Mouse (Mus musculus) midbrain, postnatal 0 days (tissue): Measurements from ENCODE around the gene Ndufa8. TPM values are rescaled to one million over a fixed set of nuclear protein-coding genes. Genes with fewer than 3 reads are reported as not detected.
A peak's percentile ranks its signal among the peaks of the same experiment; 100 is the strongest.

Source experiments
- ATAC-seq: fragments of 200-750 bp; cut with Nextera tagmentation; 2 replicates; pipeline ENCODE4 v1.8.0; 2017; ENCODE audit warnings: moderate number of reproducible peaks, mild to moderate bottlenecking, moderate TSS enrichment, moderate library complexity; ENCODE audit not compliant: low FRiP score
- DNase-seq: peaks from one replicate; pipeline ENCODE4 v3.0.0-alpha.2; 2015; ENCODE audit warnings: low spot score
- H3K27ac ChIP-seq: fragments of 300-500 bp; sonication (generic); 2 replicates; pipeline ENCODE4 v1.5.1; 2014; ENCODE audit warnings: low read depth, mild to moderate bottlenecking, low read length, mixed read lengths
- H3K27me3 ChIP-seq: fragments of 300-500 bp; sonication (generic); 2 replicates; pipeline ENCODE4 v1.6.1; 2014; ENCODE audit warnings: low read length, control low read depth, mixed read lengths; ENCODE audit not compliant: insufficient read depth
- H3K36me3 ChIP-seq: fragments of 300-500 bp; sonication (generic); 2 replicates; pipeline ENCODE4 v1.6.1; 2014; ENCODE audit warnings: low read length, control low read depth, mixed read lengths; ENCODE audit not compliant: insufficient read depth
- H3K4me1 ChIP-seq: fragments of 300-500 bp; sonication (generic); 2 replicates; pipeline ENCODE4 v1.6.1; 2014; ENCODE audit warnings: mild to moderate bottlenecking, control low read depth, antibody characterized with exemption, low read length, mixed read lengths; ENCODE audit not compliant: insufficient read depth
- H3K4me2 ChIP-seq: fragments of 300-500 bp; sonication (generic); 2 replicates; pipeline ENCODE4 v1.6.1; 2014; ENCODE audit warnings: low read depth, mild to moderate bottlenecking, low read length, mixed read lengths; ENCODE audit not compliant: poor library complexity, severe bottlenecking
- H3K4me3 ChIP-seq: fragments of 300-500 bp; sonication (generic); 2 replicates; pipeline ENCODE4 v1.5.1; 2014; ENCODE audit warnings: low read depth, mild to moderate bottlenecking, low read length, moderate library complexity
- H3K9ac ChIP-seq: fragments of 300-500 bp; sonication (generic); replicated peaks from 2 replicates; pipeline ENCODE4 v1.6.1; 2014; ENCODE audit warnings: mild to moderate bottlenecking, low read length, moderate library complexity, mixed read lengths; ENCODE audit not compliant: poor library complexity, severe bottlenecking
- H3K9me3 ChIP-seq: fragments of 300-500 bp; sonication (generic); 2 replicates; pipeline ENCODE4 v1.6.1; 2016; ENCODE audit warnings: low read length, control low read depth
- CTCF ChIP-seq: IDR thresholded peaks from 2 replicates; pipeline ENCODE4 v1.5.1; 2016; ENCODE audit warnings: antibody characterized with exemption, mild to moderate bottlenecking
- WGBS: fragments of 180-500 bp; shearing (Covaris S2); extraction: QIAGEN DNeasy Blood & Tissue Kit; methylation state at CpG from one replicate; pipeline ENCODE4 v1.1.7; 2014; 5-methylcytosine and 5-hydroxymethylcytosine counted together
- polyA plus RNA-seq: library from polyadenylated mRNA; unstranded; fragments of >200 nt; fragmentation: Nextera tagmentation; extraction: Ambion mirVana; gene quantifications from 2 replicates; pipeline ENCODE4 v1.2.1, GENCODE M21; 2015
- total RNA-seq: library from RNA; depleted of rRNA; stranded (reverse); fragments of >200 nt; gene quantifications from 2 replicates; pipeline ENCODE4 v1.2.3, GENCODE M21; 2014

Ndufa8 gene
- total and polyA plus RNA-seq, 2 experiments from 2014 or later, result 95.2 to 339 TPM

DNA sequence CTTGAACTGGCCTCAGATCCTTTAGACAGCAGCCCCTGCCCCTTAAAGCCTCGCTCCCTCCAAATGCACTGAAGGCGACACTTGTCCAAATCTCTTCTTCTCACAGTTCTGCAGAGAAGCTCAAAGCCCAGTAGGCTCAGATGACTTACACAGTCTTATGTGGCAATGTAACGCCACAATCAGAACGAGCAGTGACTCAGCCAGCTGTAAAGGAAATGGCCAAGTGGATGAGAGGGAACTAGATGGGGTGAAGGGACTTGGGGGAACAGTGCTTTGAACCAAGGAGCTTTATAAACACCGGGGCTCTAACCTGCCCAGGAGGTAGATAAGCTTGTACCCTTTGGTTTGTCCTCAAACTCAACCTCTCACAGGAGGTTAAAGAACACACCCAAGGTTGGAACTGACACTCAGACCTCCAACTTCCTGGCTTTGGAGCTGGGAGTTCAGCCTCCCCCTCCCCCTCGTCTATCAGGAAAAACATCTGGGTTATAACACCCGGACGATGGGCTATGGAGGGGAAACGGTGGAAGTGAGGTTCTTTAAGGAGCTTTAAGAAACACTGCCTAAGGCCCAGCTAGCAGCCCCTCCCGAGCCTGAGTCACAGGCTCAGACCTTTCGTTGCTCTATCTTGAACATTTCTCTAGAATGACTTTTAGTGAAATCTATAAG is 13.7 kb downstream of the Ndufa8 start:
- ATAC-seq (no peak), DNase-seq (no peak)
- Histone ChIP-seq H3K9me3 (no peaks in the 10 kb centered on the region), H3K4me2 (no peak overlapping the region), H3K36me3 (peaks cover 42% of the 10 kb centered on the region), H3K4me3 (no peak overlapping the region), H3K27me3 (no peaks in the 10 kb centered on the region), H3K4me1 (no peaks in the 10 kb centered on the region), H3K9ac (no peak overlapping the region), H3K27ac (no peak overlapping the region)
- TF ChIP-seq CTCF, result no peak
- WGBS, result 82% methylated on average over 11 of the region's 11 CpGs

DNA sequence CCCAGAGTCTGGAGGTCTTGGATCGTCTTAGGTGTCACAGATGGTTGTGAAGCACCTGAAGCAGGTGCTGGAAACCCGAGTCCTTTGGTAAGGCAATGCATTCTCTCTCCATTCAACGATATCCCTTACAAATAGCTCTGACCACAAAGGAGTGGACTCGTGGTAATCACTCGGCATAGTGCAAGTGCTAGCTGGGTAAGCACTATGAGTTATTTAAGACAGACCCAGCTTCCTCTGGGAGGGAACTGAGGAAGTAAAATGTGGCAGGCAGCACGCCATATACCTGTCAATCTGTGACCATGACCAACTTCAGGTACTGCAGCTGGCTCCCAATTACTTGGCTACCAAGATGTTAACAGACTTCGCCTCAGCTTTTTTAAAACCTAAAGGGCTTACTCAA is 14.3 kb downstream of the Ndufa8 start:
- WGBS, result 93% methylated on average over 7 of the region's 7 CpGs
- DNase-seq (no peak), ATAC-seq (no peak)
- Histone ChIP-seq H3K4me2 (no peak overlapping the region), H3K27ac (no peak overlapping the region), H3K36me3 (peaks cover 42% of the 10 kb centered on the region), H3K9ac (no peak overlapping the region), H3K4me3 (no peak overlapping the region), H3K27me3 (no peaks in the 10 kb centered on the region), H3K9me3 (no peaks in the 10 kb centered on the region), H3K4me1 (no peaks in the 10 kb centered on the region)
- TF ChIP-seq CTCF, result no peak

DNA sequence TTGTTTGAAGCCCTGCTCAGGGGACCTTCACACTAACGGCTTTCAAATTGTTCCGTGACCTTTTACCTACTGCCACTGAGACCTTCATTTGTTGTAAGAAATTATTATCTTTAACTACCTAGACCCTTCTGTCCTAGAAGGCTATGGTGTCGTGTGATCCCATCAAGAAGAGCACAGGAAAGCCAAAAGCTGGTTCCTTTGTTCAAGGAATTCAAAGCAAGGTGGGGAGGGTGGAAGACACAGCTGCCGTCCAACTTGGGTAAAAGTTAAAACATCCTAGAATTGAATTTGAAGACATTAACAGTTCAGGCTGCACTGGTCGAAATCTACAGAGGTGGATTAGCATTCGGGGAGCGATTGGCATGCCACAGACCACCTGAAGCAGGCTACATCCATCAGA is 15.2 kb downstream of the Ndufa8 start:
- Histone ChIP-seq H3K9ac (no peak overlapping the region), H3K9me3 (no peaks in the 10 kb centered on the region), H3K27me3 (no peaks in the 10 kb centered on the region), H3K4me3 (no peak overlapping the region), H3K27ac (no peak overlapping the region), H3K4me2 (no peak overlapping the region), H3K4me1 (no peaks in the 10 kb centered on the region), H3K36me3 (peaks cover 35% of the 10 kb centered on the region)
- 81% methylated on average over 7 of the region's 7 CpGs for WGBS
- no peak for TF ChIP-seq CTCF
- DNase-seq (no peak), ATAC-seq (no peak)

DNA sequence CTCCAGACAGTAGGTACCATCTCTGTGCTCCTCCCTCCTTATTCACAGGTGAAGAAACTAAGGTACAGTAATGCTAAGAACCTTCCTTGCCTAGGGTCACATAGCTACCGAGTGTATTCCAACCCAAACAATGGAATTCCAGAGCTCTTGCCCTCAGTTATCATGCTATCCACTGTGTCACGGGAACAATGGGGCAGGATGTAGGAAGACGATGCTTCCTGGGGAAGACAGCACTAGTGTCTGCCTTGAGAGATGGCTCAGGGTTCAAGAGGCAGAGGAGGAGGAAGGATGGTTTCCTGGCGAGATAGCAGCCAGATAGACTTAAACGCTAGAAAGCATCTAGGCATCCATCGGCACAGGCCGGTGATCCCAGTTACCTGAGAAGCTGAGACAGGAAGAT is 16.3 kb downstream of the Ndufa8 start:
- Histone ChIP-seq H3K4me2 (no peak overlapping the region), H3K27ac (no peak overlapping the region), H3K9ac (no peak overlapping the region), H3K4me3 (no peak overlapping the region), H3K36me3 (peaks cover 26% of the 10 kb centered on the region), H3K4me1 (no peaks in the 10 kb centered on the region), H3K27me3 (no peaks in the 10 kb centered on the region), H3K9me3 (no peaks in the 10 kb centered on the region)
- no peak for DNase-seq
- WGBS, result 86% methylated on average over 7 of the region's 7 CpGs
- no peak for ATAC-seq
- TF ChIP-seq CTCF, result no peak

DNA sequence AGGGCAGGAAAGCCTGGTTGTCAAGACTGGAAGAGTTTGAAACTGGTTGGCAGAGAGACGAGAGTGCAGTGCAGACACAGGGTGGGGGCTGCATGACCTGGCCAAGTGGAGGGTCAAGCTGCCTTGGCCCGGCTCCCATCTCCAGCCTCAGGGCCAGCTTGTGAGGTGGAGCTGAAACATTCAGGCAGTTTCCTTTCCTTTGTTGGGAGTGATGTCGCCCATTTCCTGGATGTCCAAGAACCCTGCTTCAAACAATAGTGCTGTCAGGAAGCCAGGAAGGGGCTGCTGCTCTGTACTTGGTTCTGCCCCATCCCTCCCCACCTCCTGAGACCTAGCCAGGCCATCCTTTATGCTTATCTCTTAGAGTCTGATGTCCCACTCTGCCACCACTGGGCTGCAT is 25.9 kb downstream of the Ndufa8 start:
- Histone ChIP-seq H3K4me1 (peaks cover 4% of the 10 kb centered on the region; the same call in 1 of the 2 replicates), H3K4me2 (no peak overlapping the region), H3K27me3 (0 out of 2 replicates have a peak, but pooled peaks cover 3% of the 10 kb centered on the region), H3K27ac (no peak overlapping the region), H3K4me3 (no peak overlapping the region), H3K9me3 (no peaks in the 10 kb centered on the region), H3K9ac (no peak overlapping the region), H3K36me3 (no peaks in the 10 kb centered on the region)
- TF ChIP-seq CTCF, result no peak
- 67% methylated on average over 3 of the region's 3 CpGs for WGBS
- DNase-seq, result no peak
- ATAC-seq, result no peak

DNA sequence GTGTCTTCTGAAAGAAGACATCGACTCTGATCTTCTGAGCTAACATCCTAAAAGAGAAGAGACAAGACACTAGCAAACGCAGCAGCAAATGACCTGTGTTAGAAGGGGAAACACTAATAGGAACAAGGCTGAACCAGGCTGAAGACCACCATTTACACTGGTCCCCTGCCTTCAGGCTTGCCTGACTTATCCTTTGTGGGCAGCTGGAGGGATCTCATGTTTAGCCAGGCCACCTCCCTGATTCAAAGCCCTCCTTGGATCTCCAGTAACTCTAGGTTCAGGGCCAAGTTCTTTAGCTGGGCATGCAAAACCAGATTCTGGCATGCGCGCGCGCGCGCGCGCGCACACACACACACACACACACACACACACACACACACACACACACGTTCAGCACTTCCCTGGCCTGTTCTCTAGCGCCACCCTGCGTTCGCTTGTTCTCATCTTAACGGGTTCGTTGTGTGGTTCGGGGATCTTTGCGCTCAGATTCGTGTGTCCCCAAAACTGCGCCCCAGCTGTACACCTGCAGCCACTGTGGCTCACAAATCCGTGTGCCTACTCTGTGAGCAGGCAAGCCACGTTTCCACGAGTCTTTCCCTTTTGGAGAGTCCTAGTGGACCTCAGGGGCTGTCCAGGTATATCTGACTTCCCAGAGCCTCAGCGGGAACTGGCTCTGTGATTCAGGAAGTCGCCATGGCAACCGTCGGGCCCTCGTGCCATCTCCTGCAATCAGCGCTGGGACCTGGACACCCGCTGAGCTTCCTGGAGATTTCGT is 27.6 kb downstream of the Ndufa8 start:
- H3K27ac ChIP-seq, result no peak overlapping the region
- TF ChIP-seq CTCF, result peak; percentile 93
- H3K9ac ChIP-seq, result 0 out of 2 replicates have a peak overlapping the region, but pooled peaks have one; percentile 39
- ATAC-seq (peak; percentile 87), DNase-seq (peak; percentile 91)
- H3K4me1 ChIP-seq, result peaks cover 4% of the 10 kb centered on the region; the same call in 1 of the 2 replicates
- no peaks in the 10 kb centered on the region for H3K36me3 ChIP-seq
- H3K4me2 ChIP-seq, result peak overlapping the region; percentile 59
- H3K4me3 ChIP-seq, result peak overlapping the region; percentile 31; the same call in 1 of the 2 replicates
- 0 out of 2 replicates have a peak, but pooled peaks cover 3% of the 10 kb centered on the region for H3K27me3 ChIP-seq
- H3K9me3 ChIP-seq, result no peaks in the 10 kb centered on the region
- WGBS, result 8% methylated on average over 32 of the region's 32 CpGs
